Mouse (Mus musculus) adrenal gland, postnatal 10 days (tissue): ENCODE results near the gene Usp6nl. TPM values are rescaled to one million over a fixed set of nuclear protein-coding genes. Genes with fewer than 3 reads are reported as not detected.
A peak's percentile ranks its signal among the peaks of the same experiment; 100 is the strongest.

ENCODE experiments used
- DNase-seq: peaks from one replicate; pipeline ENCODE4 v3.0.0; 2021; ENCODE audit warnings: mixed read lengths
- total RNA-seq, 2 experiments: library from RNA; stranded (reverse); gene quantifications; 2 replicates each; pipeline ENCODE4 v1.2.3; 2021

The Usp6nl gene
- total RNA-seq, 2 experiments from 2014 or later: 27.1 to 28.7 TPM

DNA sequence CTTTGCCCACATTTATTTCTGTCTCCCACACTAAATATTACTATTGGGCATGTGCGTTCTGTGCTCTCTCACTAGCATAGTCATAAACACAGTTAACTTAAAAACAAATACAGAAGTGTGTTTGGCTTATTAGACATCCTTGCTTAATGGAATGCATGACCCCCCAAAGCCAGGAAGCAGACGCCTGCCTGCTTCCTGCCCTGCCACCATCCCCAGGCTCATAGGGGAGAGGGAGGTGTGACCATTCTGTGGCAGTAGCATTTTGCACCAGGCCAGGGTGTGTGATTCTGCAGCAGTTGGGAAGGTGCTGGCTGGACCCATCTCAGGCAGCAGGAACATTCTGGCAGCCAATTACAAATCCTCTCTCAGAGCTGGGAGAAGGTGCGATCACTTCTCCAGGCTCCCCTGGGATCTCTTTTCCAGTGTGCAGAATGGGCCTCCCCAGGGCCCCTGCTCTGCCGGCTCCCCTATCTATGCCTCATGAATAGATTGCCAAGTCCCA, 148.7 kb downstream of the Usp6nl start:
- DNase-seq: no peak

DNA sequence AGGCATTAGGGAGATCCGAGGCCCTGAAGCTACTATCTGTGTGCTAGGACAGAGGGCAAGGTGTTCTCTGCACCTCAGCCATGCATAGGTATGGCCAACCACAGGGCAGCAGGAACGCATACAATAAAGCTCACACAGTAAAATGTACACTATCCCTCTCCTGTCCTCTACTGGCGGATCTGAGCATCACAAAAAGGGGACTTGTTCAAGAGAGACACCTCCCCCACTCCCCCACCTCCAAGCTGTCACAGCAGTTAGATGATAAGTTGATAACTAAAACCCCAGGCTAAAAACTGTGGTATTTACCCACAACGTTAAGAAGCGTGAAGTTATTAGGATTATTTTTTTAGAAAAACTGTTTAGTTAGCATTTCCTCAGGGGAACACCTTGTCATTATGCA, 151.4 kb downstream of the Usp6nl start:
- no peak for DNase-seq

- DNase-seq: no peak
These were observed 155.4 kb downstream of the Usp6nl start for GRCm38 (mm10) chr2:6477884-6478283.

DNA sequence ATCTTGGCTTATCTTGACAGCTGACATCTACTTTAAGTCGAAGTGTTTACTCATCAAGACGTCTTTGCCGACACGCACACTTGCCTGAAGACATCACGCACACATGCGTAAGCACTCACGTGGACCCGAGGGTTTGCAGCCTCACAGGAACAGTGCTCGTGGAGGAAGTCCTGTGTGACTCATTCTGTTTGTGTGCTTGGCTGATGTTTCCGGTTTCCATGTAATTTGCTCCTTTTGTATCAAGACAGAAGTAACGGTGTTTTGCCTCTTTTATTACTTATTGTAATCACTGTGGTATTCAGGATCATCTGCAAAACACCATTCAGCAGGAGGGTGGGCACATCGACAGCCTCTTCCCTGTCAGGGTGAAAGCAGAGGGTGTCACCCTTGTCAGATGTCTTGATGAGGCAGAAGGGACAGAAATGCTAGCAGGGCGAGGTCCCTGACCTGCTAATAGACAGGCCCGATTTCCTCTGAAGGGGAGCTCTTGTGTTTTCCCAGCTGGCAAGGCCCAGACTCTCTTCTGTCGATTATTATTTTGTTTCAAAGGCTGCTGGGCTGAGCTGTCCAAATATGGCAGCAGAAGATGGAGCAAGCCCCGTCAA, 156.0 kb downstream of the Usp6nl start:
- DNase-seq: no peak

DNA sequence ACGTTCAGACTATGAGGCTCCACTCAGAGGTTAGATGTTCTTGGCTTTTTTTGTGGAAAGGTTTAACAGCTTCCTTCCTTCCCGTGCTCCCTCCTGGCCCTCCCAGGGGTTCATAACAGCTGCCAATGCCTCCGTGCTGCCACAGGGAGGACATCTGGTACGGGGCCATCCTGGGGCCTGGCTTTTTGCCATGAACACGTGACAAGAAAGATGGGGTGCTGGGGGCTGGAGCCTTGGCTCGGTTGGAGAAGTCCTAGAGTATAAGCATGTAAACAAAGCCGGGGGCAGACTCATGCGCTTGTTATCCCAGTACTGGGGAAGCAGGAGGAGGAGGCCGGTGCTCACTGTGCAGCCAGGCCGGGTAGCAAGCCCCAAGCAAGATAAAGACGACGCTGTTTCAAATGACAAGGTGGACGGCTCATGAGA, 156.5 kb downstream of the Usp6nl start:
- DNase-seq: peak; percentile 71

GRCm38 (mm10) chr2:6479620-6480019, 157.2 kb downstream of the Usp6nl start:
- DNase-seq: no peak

DNA sequence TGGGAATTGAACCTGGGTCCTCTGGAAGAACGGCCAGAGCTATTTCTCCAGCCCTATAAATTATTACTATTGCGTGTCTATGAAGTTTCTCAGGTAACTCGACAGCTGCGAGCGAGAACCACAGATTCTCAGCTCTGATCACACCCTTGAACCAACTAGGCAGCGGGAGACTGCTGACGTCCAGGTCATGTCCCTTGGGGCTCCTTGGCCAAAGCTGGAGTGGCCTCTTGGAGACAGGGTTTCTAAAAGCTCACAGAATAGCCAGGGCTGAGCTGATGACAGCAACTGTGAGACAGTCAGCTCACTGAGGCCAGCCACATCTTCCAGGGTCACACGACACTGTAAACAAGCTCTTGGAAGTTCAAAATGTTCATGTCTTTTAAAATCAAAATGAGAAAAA, 159.5 kb downstream of the Usp6nl start:
- DNase-seq: peak; percentile 63

DNA sequence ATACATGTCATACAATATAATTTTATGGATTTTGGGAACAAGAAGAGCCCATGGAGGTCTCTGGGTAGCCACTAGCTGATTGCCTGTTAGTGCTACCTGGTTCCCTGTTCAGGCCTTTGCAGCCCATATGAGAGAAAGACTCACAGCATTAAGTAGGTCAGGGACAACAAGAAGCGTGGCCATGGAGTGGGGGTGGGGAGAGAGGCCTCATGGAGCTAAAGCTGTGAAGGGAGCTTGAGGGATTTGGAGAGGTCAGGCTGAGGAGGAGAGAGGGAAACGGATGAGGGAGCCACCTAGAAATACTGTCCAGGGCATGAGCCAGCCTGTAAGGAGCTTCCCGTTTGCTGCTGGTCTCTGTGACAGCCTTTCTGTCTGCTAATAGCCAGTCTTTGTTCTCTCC, 159.9 kb downstream of the Usp6nl start:
- DNase-seq: peak; percentile 45

DNA sequence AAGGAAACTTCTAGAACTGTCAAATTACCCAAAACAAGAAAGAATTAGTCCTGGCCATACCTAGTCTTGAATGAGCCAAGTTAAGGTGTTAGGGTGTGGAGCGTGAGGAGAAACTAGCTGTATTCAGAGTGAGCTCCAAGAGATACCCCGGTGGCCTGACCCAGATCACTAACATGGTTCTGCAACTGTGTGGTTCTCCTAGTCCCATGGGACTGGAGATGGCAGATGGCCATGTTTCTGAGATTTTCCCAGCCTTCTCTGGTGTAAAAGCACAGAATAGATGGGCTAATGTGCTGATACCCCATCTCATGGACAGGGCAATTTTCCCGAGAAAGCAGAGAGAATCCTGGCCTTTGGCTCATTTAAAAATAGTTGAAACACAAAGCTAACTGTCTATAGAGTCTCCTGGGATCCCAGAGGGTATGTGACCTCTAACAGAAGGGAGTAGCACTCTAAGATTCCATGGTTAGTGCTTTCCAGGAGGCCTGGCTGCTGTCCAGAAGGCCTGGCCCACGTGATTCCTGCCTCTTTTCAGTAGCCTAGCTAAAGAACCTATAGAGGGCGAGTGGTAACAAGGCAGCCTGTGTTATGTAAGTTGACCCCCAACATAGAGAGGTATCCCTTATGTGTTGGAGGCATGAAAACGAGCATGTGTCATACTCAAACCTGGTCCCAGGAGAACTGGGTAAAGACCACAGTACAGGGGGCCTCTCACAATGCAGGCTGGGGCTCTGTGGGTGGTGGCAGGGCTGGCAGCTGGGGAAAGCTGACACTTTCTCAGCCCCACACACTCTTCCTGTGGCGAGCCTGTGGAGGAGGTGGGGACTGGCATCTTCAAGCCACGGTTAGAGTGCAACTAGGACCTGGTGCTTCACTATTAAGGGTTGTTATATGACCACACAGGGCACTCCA, 160.9 kb downstream of the Usp6nl start:
- DNase-seq: peak; percentile 76

- no peak for DNase-seq
These were observed 161.7 kb downstream of the Usp6nl start for GRCm38 (mm10) chr2:6484179-6484578.

DNA sequence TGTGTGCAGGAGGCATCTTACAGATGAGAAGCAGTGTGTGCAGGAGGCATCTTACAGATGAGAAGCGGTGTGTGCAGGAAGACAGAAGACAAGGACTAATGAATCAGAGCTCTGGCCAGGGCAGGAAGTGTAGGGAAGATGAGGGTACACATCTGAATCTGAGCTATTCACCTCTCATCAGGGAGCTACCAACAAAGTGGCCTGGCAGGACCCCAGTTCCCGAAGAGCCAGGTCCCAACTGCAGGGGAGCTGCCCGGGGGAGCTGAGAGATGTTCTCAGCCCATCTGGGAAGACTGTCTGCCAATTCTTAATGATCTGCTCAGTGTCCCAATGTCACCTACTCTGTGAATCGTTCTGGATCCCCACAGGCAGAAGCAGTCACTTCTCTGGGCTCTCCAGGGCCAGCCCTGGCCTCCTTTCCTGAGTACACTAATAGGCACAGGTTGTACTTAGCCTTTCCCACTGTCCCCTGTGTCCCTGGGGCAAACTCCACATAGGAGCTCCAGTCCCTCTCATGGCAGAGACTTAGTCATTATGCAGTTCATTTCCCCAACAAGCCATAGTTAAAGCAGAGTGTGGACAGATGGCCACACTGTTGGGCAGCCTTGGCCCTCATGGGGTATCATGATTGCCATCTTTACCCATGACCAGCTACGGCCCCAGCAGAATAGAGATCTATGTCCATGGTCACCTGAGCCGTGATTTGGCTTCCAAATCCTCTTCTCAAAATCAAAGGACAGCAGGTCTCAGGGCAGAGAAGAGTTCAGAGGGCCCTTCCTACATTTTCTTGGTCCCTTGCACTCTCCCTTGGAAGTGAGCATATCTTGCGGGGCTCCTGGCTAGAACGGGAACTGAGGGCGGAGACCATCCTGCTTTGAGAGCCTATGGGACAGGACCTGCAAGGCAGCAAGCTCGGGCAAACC, 165.4 kb downstream of the Usp6nl start:
- DNase-seq: no peak

- no peak for DNase-seq
These were observed 166.1 kb downstream of the Usp6nl start for GRCm38 (mm10) chr2:6488489-6489056.

- DNase-seq: no peak
These were observed 167.6 kb downstream of the Usp6nl start for GRCm38 (mm10) chr2:6490076-6490475.

GRCm38 (mm10) chr2:6490870-6491269, 168.4 kb downstream of the Usp6nl start:
- no peak for DNase-seq

- no peak for DNase-seq
These were observed 171.4 kb downstream of the Usp6nl start for GRCm38 (mm10) chr2:6493886-6494285.

Other genes starting within 250 kb of the Usp6nl start
- 1 to 10 TPM; 7.9 to 9.8 TPM for gene Proser2, start 192.5 kb upstream of the Usp6nl start, total RNA-seq
- 10 to 100 TPM; 61.9 to 65.2 TPM for gene Echdc3, start 109.6 kb upstream of the Usp6nl start, total RNA-seq